Mouse (Mus musculus): ENCODE measurements around the gene Tbkbp1. TPM values are rescaled to one million over a fixed set of nuclear protein-coding genes. Genes with fewer than 3 reads are reported as not detected.

Gene Tbkbp1
- polyA plus RNA-seq, 2 experiments = 0.90 to 2.4 TPM

DNA sequence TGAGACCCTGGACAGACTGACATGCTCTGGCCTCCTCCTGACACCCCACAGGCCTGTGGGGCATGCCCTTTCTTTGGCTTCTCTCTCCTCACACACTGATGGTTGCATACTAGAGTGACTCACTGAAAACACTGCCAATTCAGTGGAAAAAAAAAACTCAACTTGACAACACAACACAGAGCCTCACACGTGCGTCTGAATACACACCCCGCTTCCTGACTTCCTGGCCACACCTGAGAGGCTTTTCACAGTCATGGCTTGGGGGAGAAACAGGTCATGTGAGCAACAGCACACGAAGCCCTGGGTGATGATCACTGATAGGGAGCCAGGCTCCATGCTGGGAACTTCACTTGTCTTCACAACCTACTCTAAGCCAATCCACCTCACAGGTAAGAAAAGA lies 10.5 kb downstream of the Tbkbp1 start:
- Histone ChIP-seq H3K9ac (replicated peaks) (no peak overlapping the region), H3K4me2 (ENCODE audit: low read depth) (no peak overlapping the region), H3K9me3 (ENCODE audit: control insufficient read depth, low read length) (no peaks in the 10 kb centered on the region), H3K27me3 (ENCODE audit: control insufficient read depth, insufficient read depth, low read length) (no peaks in the 10 kb centered on the region), H3K36me3 (replicated peaks; ENCODE audit: control insufficient read depth, insufficient read depth, low read depth) (no peaks in the 10 kb centered on the region), H3K4me3 (ENCODE audit: insufficient read depth in 1 of 2, low read depth in 2 of 2, low read length in 2 of 2) (no peak overlapping the region), H3K27ac (no peak overlapping the region), H3K4me1 (replicated peaks; ENCODE audit: control insufficient read depth in 2 of 2, insufficient read depth in 2 of 2, low read length in 1 of 2) (no peaks in the 10 kb centered on the region; a peak in 1 of 4 replicates)
- no peak for ATAC-seq (ENCODE audit: insufficient read depth)
- no peak for DNase-seq (ENCODE audit: low read depth in 3 of 3, low spot score in 3 of 3)
- TF ChIP-seq CTCF (IDR thresholded peaks at IDR 0.05; ENCODE audit: low read depth) = no peak
- TF ChIP-seq EP300 (IDR thresholded peaks at IDR 0.05; ENCODE audit: low read depth) = no peak
- 47% methylated on average over 4 of the region's 4 CpGs for WGBS (ENCODE audit: insufficient replicate concordance)

DNA sequence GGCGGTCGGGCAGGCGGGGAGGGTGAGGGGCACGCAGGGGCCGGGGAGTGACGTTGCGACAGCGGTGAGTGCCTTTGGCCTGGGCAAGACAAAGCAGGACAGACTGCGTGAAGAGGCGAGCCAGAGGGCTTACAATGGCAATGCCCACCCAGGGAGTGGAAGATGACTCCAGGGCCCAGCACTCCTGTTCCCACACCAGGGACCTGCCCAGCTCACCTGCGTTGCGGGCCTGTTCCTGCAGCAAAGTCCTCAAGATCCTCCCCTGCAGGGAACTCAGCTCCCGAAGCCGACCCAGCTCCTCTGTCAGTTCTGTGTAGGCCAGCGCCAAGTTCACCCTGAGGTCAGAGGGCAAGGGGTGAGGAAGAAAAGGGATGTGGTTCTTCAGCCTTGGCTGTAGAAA lies 12.0 kb downstream of the Tbkbp1 start:
- 79% methylated on average over 15 of the region's 15 CpGs for WGBS (ENCODE audit: insufficient replicate concordance)
- Histone ChIP-seq H3K9me3 (ENCODE audit: control insufficient read depth, low read length) (no peaks in the 10 kb centered on the region), H3K4me1 (replicated peaks; ENCODE audit: control insufficient read depth in 2 of 2, insufficient read depth in 2 of 2, low read length in 1 of 2) (no peaks in the 10 kb centered on the region; a peak in 1 of 4 replicates), H3K36me3 (replicated peaks; ENCODE audit: control insufficient read depth, insufficient read depth, low read depth) (no peaks in the 10 kb centered on the region), H3K27ac (no peak overlapping the region), H3K4me2 (ENCODE audit: low read depth) (no peak overlapping the region), H3K4me3 (ENCODE audit: insufficient read depth in 1 of 2, low read depth in 2 of 2, low read length in 2 of 2) (no peak overlapping the region), H3K27me3 (ENCODE audit: control insufficient read depth, insufficient read depth, low read length) (no peaks in the 10 kb centered on the region), H3K9ac (replicated peaks) (no peak overlapping the region)
- ATAC-seq (ENCODE audit: insufficient read depth) (no peak), DNase-seq (ENCODE audit: low read depth in 3 of 3, low spot score in 3 of 3) (no peak)
- TF ChIP-seq CTCF (IDR thresholded peaks at IDR 0.05; ENCODE audit: low read depth) = no peak
- TF ChIP-seq EP300 (IDR thresholded peaks at IDR 0.05; ENCODE audit: low read depth) = no peak

DNA sequence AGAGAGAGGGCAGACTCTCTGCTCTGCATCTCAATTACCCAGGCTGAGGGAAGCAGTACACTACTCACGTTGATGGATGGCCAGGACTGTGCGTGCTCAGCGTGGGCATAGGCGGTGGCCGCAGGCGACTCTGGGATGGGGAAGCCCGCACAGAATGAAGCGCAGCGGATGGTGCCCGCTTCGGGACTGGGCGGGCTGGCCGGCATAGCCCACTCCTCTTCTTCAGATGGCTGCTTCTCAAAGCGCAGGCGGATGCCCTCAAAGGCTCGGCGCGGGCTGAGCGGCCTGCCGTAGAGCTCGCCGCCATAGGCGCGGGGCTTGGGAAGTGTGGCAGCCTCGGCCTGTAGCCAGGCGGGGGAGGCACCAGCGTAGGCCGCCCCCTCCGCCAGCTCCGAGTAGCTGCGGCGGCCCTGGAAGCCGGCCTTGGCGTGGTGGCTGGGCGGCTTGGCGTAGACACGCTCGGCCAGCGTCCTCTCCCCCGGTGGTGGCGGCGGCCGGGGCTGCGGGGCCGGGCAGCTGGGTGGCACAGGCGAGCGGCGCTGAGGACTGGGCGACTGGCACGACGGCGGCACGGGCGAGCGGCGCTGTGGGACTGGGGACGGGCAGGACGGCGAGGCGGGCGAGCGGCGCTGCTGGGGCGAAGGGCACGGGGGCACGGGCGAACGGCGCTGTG lies 12.6 kb downstream of the Tbkbp1 start:
- ATAC-seq (ENCODE audit: insufficient read depth) (no peak), DNase-seq (ENCODE audit: low read depth in 3 of 3, low spot score in 3 of 3) (no peak)
- Histone ChIP-seq H3K27ac (no peak overlapping the region), H3K4me1 (replicated peaks; ENCODE audit: control insufficient read depth in 2 of 2, insufficient read depth in 2 of 2, low read length in 1 of 2) (no peaks in the 10 kb centered on the region; a peak in 1 of 4 replicates), H3K9ac (replicated peaks) (no peak overlapping the region), H3K9me3 (ENCODE audit: control insufficient read depth, low read length) (no peaks in the 10 kb centered on the region), H3K4me3 (ENCODE audit: insufficient read depth in 1 of 2, low read depth in 2 of 2, low read length in 2 of 2) (no peak overlapping the region), H3K4me2 (ENCODE audit: low read depth) (no peak overlapping the region), H3K36me3 (replicated peaks; ENCODE audit: control insufficient read depth, insufficient read depth, low read depth) (no peaks in the 10 kb centered on the region), H3K27me3 (ENCODE audit: control insufficient read depth, insufficient read depth, low read length) (no peaks in the 10 kb centered on the region)
- no peak for TF ChIP-seq EP300 (IDR thresholded peaks at IDR 0.05; ENCODE audit: low read depth)
- no peak for TF ChIP-seq CTCF (IDR thresholded peaks at IDR 0.05; ENCODE audit: low read depth)
- 76% methylated on average over 65 of the region's 69 CpGs for WGBS (ENCODE audit: insufficient replicate concordance)

DNA sequence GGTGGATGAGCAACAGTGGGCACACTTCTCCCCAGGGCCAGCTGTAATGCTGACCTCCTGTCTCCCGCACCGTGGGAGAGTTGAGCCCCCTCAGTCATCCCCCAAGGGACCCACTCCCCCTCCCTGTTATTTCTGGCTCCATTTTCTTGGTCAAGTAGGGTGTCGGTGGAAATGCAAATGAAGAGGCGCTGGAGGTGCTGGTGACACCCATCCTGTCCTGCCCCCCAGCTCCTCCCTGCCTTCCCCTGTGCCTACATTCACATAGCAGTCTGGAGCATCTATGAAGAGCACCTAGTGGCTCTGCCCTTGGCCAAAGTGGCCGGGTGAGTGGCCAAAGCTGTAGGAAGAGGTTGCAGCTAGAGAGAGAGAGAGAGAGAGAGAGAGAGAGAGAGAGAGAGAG lies 18.0 kb downstream of the Tbkbp1 start:
- TF ChIP-seq CTCF (IDR thresholded peaks at IDR 0.05; ENCODE audit: low read depth) (no peak), EP300 (IDR thresholded peaks at IDR 0.05; ENCODE audit: low read depth) (no peak)
- Histone ChIP-seq H3K27me3 (ENCODE audit: control insufficient read depth, insufficient read depth, low read length) (no peaks in the 10 kb centered on the region), H3K36me3 (replicated peaks; ENCODE audit: control insufficient read depth, insufficient read depth, low read depth) (no peaks in the 10 kb centered on the region)

DNA sequence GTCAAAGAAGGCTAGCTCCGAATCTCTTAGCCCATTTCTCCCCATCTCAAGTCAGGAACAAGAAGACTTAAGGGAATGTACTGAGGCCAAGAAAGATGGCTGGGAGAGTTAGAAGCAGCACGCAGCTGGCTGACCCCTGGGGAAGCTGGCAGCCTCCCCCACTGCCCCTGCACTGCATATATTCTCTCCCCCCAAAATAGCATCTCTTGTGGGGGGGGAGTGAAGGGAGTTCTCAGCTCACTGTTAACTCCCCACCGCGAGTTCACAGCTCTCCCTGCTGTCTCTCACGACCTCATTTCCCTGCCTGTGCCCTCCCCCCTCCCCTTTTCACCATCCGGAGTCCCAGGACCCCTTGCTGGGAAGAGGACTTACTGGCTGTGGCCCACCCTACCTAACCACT lies 19.1 kb downstream of the Tbkbp1 start:
- H3K9ac ChIP-seq (replicated peaks) = no peak overlapping the region
- ATAC-seq (ENCODE audit: insufficient read depth) (no peak), DNase-seq (ENCODE audit: low read depth in 3 of 3, low spot score in 3 of 3) (no peak)
- no peaks in the 10 kb centered on the region for H3K27me3 ChIP-seq (ENCODE audit: control insufficient read depth, insufficient read depth, low read length)
- H3K9me3 ChIP-seq (ENCODE audit: control insufficient read depth, low read length) = no peaks in the 10 kb centered on the region
- 17% methylated on average over 6 of the region's 6 CpGs for WGBS (ENCODE audit: insufficient replicate concordance)
- H3K4me1 ChIP-seq (replicated peaks; ENCODE audit: control insufficient read depth in 2 of 2, insufficient read depth in 2 of 2, low read length in 1 of 2) = no peaks in the 10 kb centered on the region; a peak in 1 of 4 replicates
- no peaks in the 10 kb centered on the region for H3K36me3 ChIP-seq (replicated peaks; ENCODE audit: control insufficient read depth, insufficient read depth, low read depth)
- H3K27ac ChIP-seq = no peak overlapping the region
- TF ChIP-seq EP300 (IDR thresholded peaks at IDR 0.05; ENCODE audit: low read depth) (no peak), CTCF (IDR thresholded peaks at IDR 0.05; ENCODE audit: low read depth) (no peak)
- H3K4me2 ChIP-seq (ENCODE audit: low read depth) = no peak overlapping the region
- no peak overlapping the region for H3K4me3 ChIP-seq (ENCODE audit: insufficient read depth in 1 of 2, low read depth in 2 of 2, low read length in 2 of 2)

More for the DNA sequence above, 18.0 kb downstream of the Tbkbp1 start:
- WGBS (ENCODE audit: insufficient replicate concordance) = 31% methylated on average over 5 of the region's 5 CpGs
- H3K27ac ChIP-seq = no peak overlapping the region
- ATAC-seq (ENCODE audit: insufficient read depth) (no peak), DNase-seq (ENCODE audit: low read depth in 3 of 3, low spot score in 3 of 3) (no peak)
- H3K4me1 ChIP-seq (replicated peaks; ENCODE audit: control insufficient read depth in 2 of 2, insufficient read depth in 2 of 2, low read length in 1 of 2) = no peaks in the 10 kb centered on the region
- H3K4me2 ChIP-seq (ENCODE audit: low read depth) = no peak overlapping the region
- no peak overlapping the region for H3K4me3 ChIP-seq (ENCODE audit: insufficient read depth in 1 of 2, low read depth in 2 of 2, low read length in 2 of 2)
- no peaks in the 10 kb centered on the region for H3K9me3 ChIP-seq (ENCODE audit: control insufficient read depth, low read length)
- H3K9ac ChIP-seq (replicated peaks) = no peak overlapping the region

All from liver, embryonic 14.5 days (tissue).